8 mouse cellular contexts compared by ENCODE assay signal in genomic region chr3:100161665-100162314, GRCm38 (mm10). TPM values are rescaled to one million over a fixed set of nuclear protein-coding genes. Genes with fewer than 3 reads are reported as not detected.
DNase-seq lines count a peak whose midpoint lies in the region; ATAC-seq and TF ChIP-seq lines count a peak whose summit lies in the region.

No protein-coding gene starts in this region.

- H3K9me3 ChIP-seq in heart, embryonic 11.5 days (replicated peaks; ENCODE audit: control insufficient read depth, low read length), result no peaks in the 10 kb centered on the region
- no peaks in the 10 kb centered on the region for H3K9me3 ChIP-seq in ES-Bruce4 (replicated peaks; ENCODE audit: control insufficient read depth, insufficient read depth, low read length, poor library complexity, severe bottlenecking)
- no peaks in the 10 kb centered on the region for H3K9me3 ChIP-seq in forebrain, embryonic 15.5 days

- peaks cover 10% of the 10 kb centered on the region for H3K4me1 ChIP-seq in heart, embryonic 11.5 days (ENCODE audit: control insufficient read depth, insufficient read depth, low read length)
- H3K4me1 ChIP-seq in ES-Bruce4 (ENCODE audit: control insufficient read depth, insufficient read depth, low read length), result no peaks in the 10 kb centered on the region
- peaks cover 28% of the 10 kb centered on the region for H3K4me1 ChIP-seq in forebrain, embryonic 15.5 days

- no peak for TF ChIP-seq EP300 in ES-Bruce4 (IDR thresholded peaks at IDR 0.05; ENCODE audit: insufficient read depth, low read depth, low read length)

- 0 out of 2 replicates have a peak, but pooled peaks have one; percentile 10 for ATAC-seq in heart, embryonic 11.5 days (replicated peaks; ENCODE audit: insufficient number of reproducible peaks, low FRiP score, low TSS enrichment)
- peak; percentile 11 for ATAC-seq in forebrain, embryonic 15.5 days (replicated peaks)

- peak overlapping the region; percentile 59 for H3K27ac ChIP-seq in heart, embryonic 11.5 days (ENCODE audit: low read depth, low read length)
- H3K27ac ChIP-seq in ES-Bruce4 (ENCODE audit: insufficient read depth, low read length) (no peak overlapping the region), macrophage (peak overlapping the region; percentile 34)
- peak overlapping the region; percentile 88 for H3K27ac ChIP-seq in forebrain, embryonic 15.5 days (replicated peaks)

- peak overlapping the region; percentile 66 for H3K4me3 ChIP-seq in heart, embryonic 11.5 days (ENCODE audit: low read depth, low read length)
- peak overlapping the region; percentile 91 for H3K4me3 ChIP-seq in ES-Bruce4 (ENCODE audit: low read depth, low read length)
- H3K4me3 ChIP-seq in forebrain, embryonic 15.5 days, result peak overlapping the region; percentile 59
- H3K4me3 ChIP-seq in macrophage (ENCODE audit: inconsistent target), result peak overlapping the region; percentile 73

- H3K9ac ChIP-seq in heart, embryonic 11.5 days (ENCODE audit: low read depth, low read length), result peak overlapping the region; percentile 87
- H3K9ac ChIP-seq in ES-Bruce4 (ENCODE audit: low read depth, poor library complexity, severe bottlenecking), result peak overlapping the region; percentile 74
- H3K9ac ChIP-seq in forebrain, embryonic 15.5 days (replicated peaks), result peak overlapping the region; percentile 76

- TF ChIP-seq CTCF in ES-Bruce4 (IDR thresholded peaks at IDR 0.05; ENCODE audit: low read depth, low read length), result no peak

- no peak for TF ChIP-seq POLR2A in ES-Bruce4 (IDR thresholded peaks at IDR 0.05; ENCODE audit: insufficient read depth, low read length)

- H3K79me2 ChIP-seq in macrophage (ENCODE audit: inconsistent target), result peaks cover 51% of the 10 kb centered on the region

- DNase-seq in heart, postnatal 36 days, result no peak
- DNase-seq in adrenal gland, adult 18-20 months (ENCODE audit: low spot score in 2 of 2), result no peak
- DNase-seq in left cerebral cortex, postnatal 14 days (ENCODE audit: low spot score in 2 of 2), result no peak
- DNase-seq in B cell, adult 2 months, result no peak

- H3K27me3 ChIP-seq in heart, embryonic 11.5 days (ENCODE audit: control insufficient read depth, insufficient read depth, low read length), result no peaks in the 10 kb centered on the region
- no peaks in the 10 kb centered on the region for H3K27me3 ChIP-seq in ES-Bruce4 (ENCODE audit: control insufficient read depth, insufficient read depth, low read length, poor library complexity, severe bottlenecking)
- H3K27me3 ChIP-seq in forebrain, embryonic 15.5 days, result no peaks in the 10 kb centered on the region

- under 1% methylated on average over 35 of the region's 35 CpGs for WGBS in heart, embryonic 11.5 days (ENCODE audit: insufficient replicate concordance)
- 1% methylated on average over 35 of the region's 35 CpGs for WGBS in forebrain, embryonic 15.5 days
- under 1% methylated on average over 35 of the region's 35 CpGs for WGBS in macrophage (ENCODE audit: missing documents)

- peaks cover 14% of the 10 kb centered on the region for H3K36me3 ChIP-seq in heart, embryonic 11.5 days (ENCODE audit: control insufficient read depth, insufficient read depth, low read length)
- H3K36me3 ChIP-seq in ES-Bruce4 (ENCODE audit: control insufficient read depth, insufficient read depth, low read length, poor library complexity, severe bottlenecking) (peaks cover 24% of the 10 kb centered on the region), macrophage (ENCODE audit: inconsistent target) (peaks cover 26% of the 10 kb centered on the region)
- peaks cover 27% of the 10 kb centered on the region for H3K36me3 ChIP-seq in forebrain, embryonic 15.5 days

- intact Hi-C loops in heart, postnatal 36 days (cut with DNase I), result loop anchor here (10.0 kb wide), 1 partner anchor 523 kb away; the partner anchor contains the start of gene Man1a2
- intact Hi-C loops in left cerebral cortex, postnatal 14 days (cut with DNase I), result loop anchor here (10.0 kb wide), 1 partner anchor 1267 kb away; the partner anchor contains the start of gene Hao2

- H3K4me2 ChIP-seq in heart, embryonic 11.5 days, result peak overlapping the region; percentile 92
- peak overlapping the region; percentile 84 for H3K4me2 ChIP-seq in forebrain, embryonic 15.5 days (replicated peaks)

RNA-seq across cellular contexts. Expression of gene Gdap2, which starts 0.4 kb away (rescaled TPM):
- 27.2 and 27.6 TPM in 2 replicates for polyA plus RNA-seq in heart, embryonic 11.5 days (2014; fragmentation: Nextera tagmentation; extraction: Ambion mirVana)
- 10 to 100 TPM in 1 of 2 experiments, 1 to 10 TPM in 1; 9.6 to 10.5 TPM for total RNA-seq in heart, postnatal 36 days (2021)
- polyA plus RNA-seq in ES-Bruce4 (2011; ENCODE audit: insufficient read depth, insufficient read length, low read depth, missing spikeins), result 13.5 and 14.6 TPM in 2 replicates
- 42.7 and 49.1 TPM in 2 replicates for polyA plus RNA-seq in forebrain, embryonic 15.5 days (2015; fragmentation: Nextera tagmentation; extraction: Ambion mirVana)
- 10 to 100 TPM; 10.7 to 50.1 (median 40.4) TPM for total RNA-seq in macrophage (2018; cell fraction: chromatin; rRNA removed)
- total RNA-seq in macrophage (2018; cell fraction: cytosol; rRNA removed), result 10 to 100 TPM; 15.8 to 33.9 (median 26.9) TPM
- 10 to 100 TPM; 12.3 to 50.8 (median 29.0) TPM for total RNA-seq in macrophage (2018; cell fraction: nucleus; rRNA removed)
- 17.6 to 28.2 TPM (median 22.9 TPM) in 3 replicates for polyA plus RNA-seq in macrophage (2018)
- 10 to 100 TPM; 17.1 to 21.4 TPM for total RNA-seq in adrenal gland, adult 18-20 months (2021)
- total RNA-seq in left cerebral cortex, postnatal 14 days (2021), result 10 to 100 TPM; 31.8 to 33.4 TPM

RNA-seq across cellular contexts. Expression of gene Wdr3, which starts 0.4 kb away (rescaled TPM):
- 27.4 and 34.5 TPM in 2 replicates for polyA plus RNA-seq in heart, embryonic 11.5 days (2014; fragmentation: Nextera tagmentation; extraction: Ambion mirVana)
- total RNA-seq in heart, postnatal 36 days (2021), result 10 to 100 TPM in 1 of 2 experiments, 1 to 10 TPM in 1; 10.0 to 10.2 TPM
- polyA plus RNA-seq in ES-Bruce4 (2011; ENCODE audit: insufficient read depth, insufficient read length, low read depth, missing spikeins), result 78.0 and 85.7 TPM in 2 replicates
- polyA plus RNA-seq in forebrain, embryonic 15.5 days (2015; fragmentation: Nextera tagmentation; extraction: Ambion mirVana), result 41.3 and 47.1 TPM in 2 replicates
- 100 to 1,000 TPM in 3 of 26 experiments, 10 to 100 TPM in 23; 15.3 to 124 (median 43.8) TPM for total RNA-seq in macrophage (2018; cell fraction: chromatin; rRNA removed)
- total RNA-seq in macrophage (2018; cell fraction: cytosol; rRNA removed), result 10 to 100 TPM in 25 of 26 experiments, 1 to 10 TPM in 1; 9.5 to 29.5 (median 17.4) TPM
- total RNA-seq in macrophage (2018; cell fraction: nucleus; rRNA removed), result 10 to 100 TPM; 12.7 to 57.0 (median 23.0) TPM
- polyA plus RNA-seq in macrophage (2018), result 16.0 to 28.0 TPM (median 24.4 TPM) in 3 replicates
- total RNA-seq in adrenal gland, adult 18-20 months (2021), result 10 to 100 TPM; 24.7 to 33.8 TPM
- total RNA-seq in left cerebral cortex, postnatal 14 days (2021), result 10 to 100 TPM; 20.5 to 21.2 TPM
